Mouse (Mus musculus) spleen, adult 2 months (tissue): ENCODE results near the gene Krt84. TPM values are rescaled to one million over a fixed set of nuclear protein-coding genes. Genes with fewer than 3 reads are reported as not detected.

ENCODE experiments used
- DNase-seq, 2 experiments: peaks; one replicate each; pipeline versions ENCODE4 v3.0.0 to v3.0.0-alpha.2; 2012 to 2021; ENCODE audit warnings: low spot score in 2 of 2, low read depth in 1 of 2
- H3K27ac ChIP-seq: fragments of 200-500 bp; 2 replicates; pipeline ENCODE4 v1.5.1; 2012; ENCODE audit warnings: low read length, inconsistent platforms; ENCODE audit not compliant: insufficient read depth
- H3K27me3 ChIP-seq: fragments of 200-500 bp; 2 replicates; pipeline ENCODE4 v1.6.1; 2012; ENCODE audit warnings: mild to moderate bottlenecking, moderate library complexity, low read length, inconsistent platforms; ENCODE audit not compliant: control insufficient read depth, insufficient read depth
- H3K36me3 ChIP-seq: fragments of 200-500 bp; 2 replicates; pipeline ENCODE4 v1.6.1; 2012; ENCODE audit warnings: mild to moderate bottlenecking, low read length, inconsistent platforms; ENCODE audit not compliant: control insufficient read depth, insufficient read depth
- H3K4me1 ChIP-seq: fragments of 200-500 bp; 2 replicates; pipeline ENCODE4 v1.6.1; 2011; ENCODE audit warnings: inconsistent platforms; ENCODE audit not compliant: control insufficient read depth, insufficient read depth, insufficient read length
- H3K4me3 ChIP-seq: fragments of 200-500 bp; 2 replicates; pipeline ENCODE4 v1.5.1; 2011; ENCODE audit warnings: mild to moderate bottlenecking, inconsistent platforms; ENCODE audit not compliant: insufficient read depth, insufficient read length; ENCODE audit errors: extremely low read depth
- CTCF ChIP-seq: fragments of 200-500 bp; IDR thresholded peaks from 2 replicates; pipeline ENCODE4 v1.5.1; 2011; ENCODE audit warnings: mild to moderate bottlenecking, inconsistent platforms; ENCODE audit not compliant: insufficient read depth, insufficient read length, insufficient replicate concordance; ENCODE audit errors: extremely low read depth
- POLR2A ChIP-seq: fragments of 200-500 bp; IDR thresholded peaks from 2 replicates; pipeline ENCODE4 v1.6.1; 2011; ENCODE audit warnings: low read depth, low read length, inconsistent platforms
- WGBS: fragments of 180-500 bp; shearing (Covaris S2); methylation state at CpG from one replicate; pipeline ENCODE4 v1.1.7; 2018; 5-methylcytosine and 5-hydroxymethylcytosine counted together
- polyA plus RNA-seq: library from polyadenylated mRNA; depleted of rRNA; stranded (reverse); fragments of >200 nt; gene quantifications from 2 replicates; pipeline ENCODE4 v1.2.3, GENCODE M21; 2012

The Krt84 gene
- polyA plus RNA-seq, 1 experiment: not detected

- Histone ChIP-seq H3K36me3 (no peaks in the 10 kb centered on the region), H3K27ac (no peak overlapping the region), H3K27me3 (no peaks in the 10 kb centered on the region), H3K4me1 (no peaks in the 10 kb centered on the region), H3K4me3 (no peak overlapping the region)
- DNase-seq: no peak
- no peak for TF ChIP-seq CTCF
- no peak for TF ChIP-seq POLR2A
- 3% methylated on average over 11 of the region's 11 CpGs for WGBS
Observed at GRCm38 (mm10) chr15:101553169-101553568, 20.5 kb upstream of the Krt84 start.

- no peaks in the 10 kb centered on the region for H3K4me1 ChIP-seq
- TF ChIP-seq CTCF (no peak), POLR2A (no peak)
- H3K27me3 ChIP-seq: no peaks in the 10 kb centered on the region
- no peak overlapping the region for H3K27ac ChIP-seq
- DNase-seq: no peak
- no peak overlapping the region for H3K4me3 ChIP-seq
- no peaks in the 10 kb centered on the region for H3K36me3 ChIP-seq
- 79% methylated on average over 8 of the region's 8 CpGs for WGBS
Observed at GRCm38 (mm10) chr15:101552188-101552587, 19.6 kb upstream of the Krt84 start.

DNA sequence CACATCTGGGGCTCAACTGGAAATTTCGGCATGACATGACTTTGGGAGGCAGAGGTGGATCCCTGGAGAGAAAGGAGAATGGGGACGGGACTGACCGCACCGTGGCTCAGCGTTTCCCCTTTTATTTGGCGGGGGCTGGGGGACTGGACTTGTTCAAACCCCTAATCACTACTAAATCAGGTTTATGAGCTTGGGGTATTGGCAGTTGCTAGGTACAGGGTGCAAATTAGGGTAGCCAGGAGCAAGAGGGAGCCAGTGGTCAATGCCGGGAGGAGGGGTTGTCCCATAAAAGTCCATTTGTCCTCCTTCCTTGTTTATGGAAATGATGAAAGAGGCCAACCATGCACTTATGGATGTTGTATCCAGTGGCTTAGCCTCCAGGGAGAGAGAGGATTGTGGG, 17.9 kb upstream of the Krt84 start, which contains the start of gene Krt82:
Gene Krt82 (minus strand): TSS at position 101 of the 400 bp plus-strand sequence.
- Histone ChIP-seq H3K36me3 (no peaks in the 10 kb centered on the region), H3K27me3 (no peaks in the 10 kb centered on the region), H3K4me1 (no peaks in the 10 kb centered on the region), H3K27ac (no peak within 1 kb of the TSS), H3K4me3 (no peak within 1 kb of the TSS)
- TF ChIP-seq POLR2A: no peak
- TF ChIP-seq CTCF: no peak
- DNase-seq: no peak
- 79% methylated on average over 7 of the region's 7 CpGs for WGBS

DNA sequence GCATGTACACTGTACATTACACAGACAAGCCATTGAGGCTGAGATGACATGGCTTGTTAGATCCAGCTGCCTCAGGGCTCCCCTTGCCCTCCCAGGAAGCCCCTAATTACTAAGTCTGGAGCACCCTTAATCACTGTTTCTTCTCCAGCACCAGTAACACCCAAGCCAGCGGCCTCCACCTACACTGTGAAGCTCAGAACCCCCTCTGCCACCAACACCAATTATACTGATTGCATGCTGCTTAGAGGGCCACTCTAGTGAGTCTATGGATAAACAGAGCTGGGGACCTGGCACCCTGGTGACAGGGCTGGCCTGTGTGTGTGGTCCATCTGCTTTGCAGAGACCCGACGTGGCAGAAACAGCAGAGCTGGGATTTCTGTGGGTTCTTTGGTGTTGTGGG, 11.9 kb upstream of the Krt84 start:
- no peaks in the 10 kb centered on the region for H3K27me3 ChIP-seq
- 75% methylated on average over 3 of the region's 3 CpGs for WGBS

GRCm38 (mm10) chr15:101542543-101542942, 9.9 kb upstream of the Krt84 start:
- Histone ChIP-seq H3K4me3 (no peak overlapping the region), H3K4me1 (no peaks in the 10 kb centered on the region), H3K27ac (no peak overlapping the region), H3K27me3 (no peaks in the 10 kb centered on the region), H3K36me3 (no peaks in the 10 kb centered on the region)
- WGBS: 63% methylated on average over 9 of the region's 9 CpGs
- TF ChIP-seq POLR2A (no peak), CTCF (no peak)
- DNase-seq: no peak

More for the DNA sequence above, 11.9 kb upstream of the Krt84 start:
- Histone ChIP-seq H3K36me3 (no peaks in the 10 kb centered on the region), H3K4me1 (no peaks in the 10 kb centered on the region), H3K4me3 (no peak overlapping the region), H3K27ac (no peak overlapping the region)
- no peak for DNase-seq
- no peak for TF ChIP-seq CTCF

DNA sequence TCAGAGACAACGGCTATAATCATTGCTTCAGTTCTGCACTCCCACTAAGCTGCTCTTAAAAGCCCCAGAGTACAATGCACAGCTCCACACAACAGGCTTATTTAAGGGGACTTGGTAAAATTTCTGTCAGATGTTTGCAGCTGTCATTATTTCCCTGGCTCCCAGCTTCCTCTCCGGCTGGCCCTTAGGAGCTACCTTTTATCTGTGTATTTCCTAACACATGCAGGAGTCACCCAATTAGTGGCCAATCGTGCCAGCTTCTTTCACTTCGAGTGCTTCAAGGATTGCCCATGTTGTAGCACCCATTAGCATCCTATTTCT, 5.9 kb upstream of the Krt84 start:
- no peak overlapping the region for H3K27ac ChIP-seq
- H3K4me1 ChIP-seq: no peaks in the 10 kb centered on the region
- H3K4me3 ChIP-seq: no peak overlapping the region
- WGBS: 68% methylated on average over 4 of the region's 4 CpGs
- H3K36me3 ChIP-seq: no peaks in the 10 kb centered on the region
- no peaks in the 10 kb centered on the region for H3K27me3 ChIP-seq
- no peak for DNase-seq
- TF ChIP-seq CTCF: no peak
- TF ChIP-seq POLR2A: no peak

DNA sequence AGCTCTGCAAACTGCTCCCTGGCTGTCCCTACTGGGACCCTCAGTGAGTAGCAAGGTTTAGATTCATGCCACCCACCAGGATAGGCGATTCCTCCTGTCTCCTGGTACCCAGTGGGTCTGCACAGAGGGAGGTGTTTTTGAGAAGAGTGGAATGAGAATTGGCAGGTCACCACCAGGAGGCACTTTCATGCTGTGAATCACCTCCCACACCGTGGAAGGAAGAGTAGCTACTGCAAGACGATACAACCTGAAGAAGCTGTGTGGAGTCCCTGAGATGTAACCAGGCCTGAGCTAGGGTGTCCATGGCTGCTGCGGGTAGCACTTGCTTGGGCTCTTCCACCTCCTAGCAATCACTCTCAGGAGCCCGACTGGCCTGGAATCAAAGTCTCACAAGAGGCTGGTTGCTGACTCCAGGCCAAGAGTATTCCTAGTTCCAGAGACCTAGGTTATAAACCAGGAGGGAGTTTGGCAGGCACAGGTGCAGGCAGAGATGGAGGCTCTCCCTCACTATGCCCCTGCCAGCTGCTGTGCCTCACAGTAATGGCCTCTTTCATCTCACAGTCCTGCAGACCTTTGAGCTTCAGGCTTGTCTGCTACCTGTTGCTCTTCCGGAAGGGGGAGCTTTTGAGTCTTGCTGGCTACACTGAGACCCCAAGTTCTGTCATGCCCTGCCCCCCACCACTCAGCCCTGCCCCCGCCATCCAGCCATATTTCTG, 5.4 kb upstream of the Krt84 start:
- Histone ChIP-seq H3K27ac (no peak overlapping the region), H3K27me3 (no peaks in the 10 kb centered on the region)
- 36% methylated on average over 7 of the region's 7 CpGs for WGBS

More for the DNA sequence above, 5.4 kb upstream of the Krt84 start:
- Histone ChIP-seq H3K36me3 (no peaks in the 10 kb centered on the region), H3K4me3 (no peak overlapping the region), H3K4me1 (no peaks in the 10 kb centered on the region)
- no peak for DNase-seq
- TF ChIP-seq POLR2A: no peak
- no peak for TF ChIP-seq CTCF
